Mouse (Mus musculus): ENCODE measurements around the gene Zfyve27.

Zfyve27 gene

GRCm38 (mm10) chr19:42142757-42143156 is 21.0 kb upstream of the Zfyve27 start:
- DNase-seq (ENCODE audit: low spot score in 2 of 2), result no peak

GRCm38 (mm10) chr19:42144067-42144466 is 19.7 kb upstream of the Zfyve27 start:
- DNase-seq (ENCODE audit: low spot score in 2 of 2), result no peak

DNA sequence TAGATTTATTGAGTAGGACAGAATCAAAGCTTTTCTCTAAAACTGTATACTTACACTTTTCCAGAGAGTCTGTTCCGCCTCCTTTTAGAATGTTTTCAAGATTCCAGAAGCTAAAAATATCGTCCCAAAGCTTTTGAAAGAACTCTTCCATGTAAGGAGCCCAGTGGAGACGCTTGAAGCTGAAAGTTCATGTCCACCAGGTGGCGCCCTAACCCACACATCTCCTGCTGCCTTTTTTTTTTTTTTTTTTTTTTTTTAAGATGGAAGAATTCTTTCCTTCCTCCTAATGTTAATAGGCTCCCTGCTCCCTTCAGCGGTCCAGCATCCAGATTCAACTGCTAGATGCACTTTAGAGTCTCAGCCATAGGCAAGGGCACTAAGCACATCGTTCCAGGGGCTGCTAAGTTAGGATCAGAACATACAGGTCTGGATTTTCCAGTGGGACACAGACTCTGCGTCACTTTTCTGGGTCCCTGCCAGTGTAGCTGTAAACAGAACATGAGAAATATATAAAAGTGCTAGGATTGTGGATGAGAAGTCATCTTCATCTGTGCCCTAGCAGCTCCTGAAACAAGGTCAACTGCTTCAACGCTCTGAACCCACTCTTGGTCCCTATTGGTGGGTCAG is 19.1 kb upstream of the Zfyve27 start:
- DNase-seq (ENCODE audit: low spot score in 2 of 2), result peak; percentile 79 to 87

DNA sequence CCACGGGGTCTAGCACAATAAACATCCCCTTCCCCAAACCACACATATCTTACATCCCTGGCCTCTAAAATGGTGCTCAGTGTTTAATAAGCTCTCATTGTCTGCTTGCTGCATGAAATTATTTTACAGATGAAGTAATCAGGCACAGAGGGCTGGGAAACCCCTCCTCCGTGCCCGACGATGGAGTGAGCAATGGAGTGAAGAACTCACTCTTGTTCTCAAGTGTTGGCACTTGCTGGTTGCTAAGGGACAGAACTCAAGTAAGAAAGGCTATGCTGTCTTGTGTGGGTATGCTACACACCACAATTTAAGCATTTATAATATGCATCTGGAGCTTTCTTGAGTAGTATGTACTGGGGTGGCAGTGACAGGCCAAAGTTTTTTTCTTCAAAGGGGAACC is 18.5 kb upstream of the Zfyve27 start:
- DNase-seq (ENCODE audit: low spot score in 2 of 2), result no peak

DNA sequence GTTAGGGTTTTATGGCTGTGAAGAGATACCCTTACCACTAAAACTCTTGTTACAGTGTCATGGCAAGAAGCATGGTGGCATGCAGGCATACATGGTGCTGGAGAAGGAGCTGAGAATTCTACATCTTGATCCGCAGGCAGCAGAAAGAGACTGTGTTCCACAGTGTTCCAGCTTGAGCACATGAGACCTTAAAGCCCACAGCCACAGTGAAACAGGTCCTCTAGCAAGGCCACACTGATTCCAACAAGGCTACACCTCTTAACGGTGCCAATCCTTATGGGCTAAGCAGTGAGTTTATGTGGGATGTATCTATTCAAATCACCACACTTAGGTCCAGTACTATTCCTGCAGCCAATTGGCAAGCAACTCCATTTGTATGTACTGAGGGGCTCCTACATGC is 18.0 kb upstream of the Zfyve27 start:
- DNase-seq (ENCODE audit: low spot score in 2 of 2), result no peak

- DNase-seq (ENCODE audit: low spot score in 2 of 2), result no peak
Observed at GRCm38 (mm10) chr19:42146276-42147010, 17.3 kb upstream of the Zfyve27 start.

- peak in 1 of 2 experiments; percentile 46 for DNase-seq (ENCODE audit: low spot score in 2 of 2)
Observed at GRCm38 (mm10) chr19:42147170-42147768, 16.5 kb upstream of the Zfyve27 start, which contains the start of gene Marveld1. Gene Marveld1 (plus strand): TSS chr19:42147400.

DNA sequence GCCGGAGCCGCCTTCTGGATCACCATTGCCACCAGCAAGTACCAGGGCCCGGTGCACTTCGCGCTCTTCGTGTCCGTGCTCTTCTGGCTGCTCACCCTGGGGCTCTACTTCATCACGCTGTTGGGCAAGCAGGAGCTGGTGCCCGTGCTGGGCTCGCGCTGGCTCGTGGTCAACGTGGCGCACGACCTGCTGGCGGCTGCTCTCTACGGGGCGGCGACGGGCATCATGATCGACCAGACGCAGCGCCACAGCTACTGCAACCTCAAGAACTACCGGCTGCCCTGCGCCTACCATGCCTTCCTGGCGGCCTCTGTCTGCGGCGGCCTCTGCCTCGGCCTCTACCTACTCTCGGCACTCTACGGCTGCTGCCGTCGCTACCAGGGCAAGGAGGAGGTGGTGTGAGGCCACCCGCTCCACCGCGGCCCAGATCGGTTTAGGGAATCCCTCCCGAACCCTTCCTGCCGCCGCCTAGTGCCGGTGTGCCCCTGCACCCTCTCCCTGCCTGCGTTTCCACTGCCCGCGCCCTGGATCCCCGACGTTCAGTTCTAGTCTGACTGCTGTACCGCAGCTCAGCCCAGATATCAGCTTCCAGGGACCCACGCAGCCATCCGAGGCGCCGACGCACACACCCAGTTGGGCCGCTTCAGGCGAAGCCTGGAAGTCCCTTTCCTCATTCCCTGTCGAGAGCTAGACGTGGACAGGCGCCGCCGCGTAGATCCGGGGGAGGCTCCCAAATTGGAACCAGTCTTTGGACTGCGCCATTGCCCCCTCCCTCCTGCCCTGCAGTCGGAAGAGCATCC is 15.8 kb upstream of the Zfyve27 start:
- peak in 1 of 2 experiments; percentile 43 for DNase-seq (ENCODE audit: low spot score in 2 of 2)

GRCm38 (mm10) chr19:42148569-42148860 is 15.2 kb upstream of the Zfyve27 start:
- DNase-seq (ENCODE audit: low spot score in 2 of 2), result no peak

DNA sequence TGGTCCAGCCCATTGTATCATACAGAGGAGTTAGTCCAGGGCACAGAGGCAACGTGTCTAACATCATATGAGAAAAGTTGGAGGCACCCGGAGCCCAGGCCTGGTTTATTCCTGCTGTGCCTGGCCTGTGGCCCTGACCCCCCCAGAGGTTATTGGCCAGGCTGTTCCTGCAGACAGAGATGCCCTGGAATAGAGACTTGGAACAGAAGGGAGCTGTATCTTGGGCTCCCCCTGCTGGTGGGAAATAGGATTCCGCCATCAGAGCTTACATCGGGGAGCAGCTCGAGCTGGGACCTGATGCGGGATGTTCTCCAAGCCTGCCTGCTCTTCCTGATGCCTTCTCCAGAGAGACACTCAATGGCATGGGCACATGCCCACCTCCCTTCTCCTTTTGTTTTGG is 11.8 kb upstream of the Zfyve27 start:
- peak; percentile 81 to 84 for DNase-seq (ENCODE audit: low spot score in 2 of 2)

- DNase-seq (ENCODE audit: low spot score in 2 of 2), result no peak
Observed at GRCm38 (mm10) chr19:42157493-42158237, 6.1 kb upstream of the Zfyve27 start.

DNA sequence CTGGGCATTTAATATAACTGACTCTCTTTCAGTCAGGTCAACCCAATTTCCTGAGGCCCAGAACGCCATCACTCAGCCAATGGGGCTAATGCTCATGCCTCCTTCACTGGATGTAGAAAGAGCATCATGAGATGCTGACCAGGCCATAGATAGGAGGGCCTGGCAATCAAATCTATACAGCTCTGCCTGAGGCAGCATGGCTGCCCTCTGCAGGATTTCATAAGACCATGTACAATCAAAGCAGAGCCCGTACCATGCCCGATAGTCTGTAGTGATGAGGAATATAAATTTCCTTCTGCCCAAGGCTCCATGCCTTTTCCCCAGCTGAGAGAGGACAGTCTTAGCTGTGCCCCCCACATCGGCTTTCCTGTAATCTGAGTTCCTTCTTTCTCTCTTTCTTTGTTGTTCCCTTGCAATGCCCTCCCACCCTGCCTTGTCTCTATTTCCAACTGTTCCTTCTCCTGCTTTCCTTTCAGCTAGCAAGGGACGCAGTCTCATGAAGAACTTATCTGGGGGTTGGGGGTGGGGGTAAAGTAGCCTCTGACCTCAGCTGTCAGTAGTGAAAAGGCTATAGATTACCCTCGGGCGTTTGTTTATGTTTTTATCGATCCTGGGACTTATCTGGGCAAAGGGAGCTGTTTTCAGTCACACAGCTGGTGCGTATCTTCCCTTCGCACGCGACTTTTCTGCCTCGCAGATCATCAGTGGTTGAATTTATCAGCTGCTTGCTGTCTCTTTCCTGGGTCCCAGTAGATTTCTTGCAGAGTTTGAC is 5.3 kb upstream of the Zfyve27 start:
- DNase-seq (ENCODE audit: low spot score in 2 of 2), result no peak

DNA sequence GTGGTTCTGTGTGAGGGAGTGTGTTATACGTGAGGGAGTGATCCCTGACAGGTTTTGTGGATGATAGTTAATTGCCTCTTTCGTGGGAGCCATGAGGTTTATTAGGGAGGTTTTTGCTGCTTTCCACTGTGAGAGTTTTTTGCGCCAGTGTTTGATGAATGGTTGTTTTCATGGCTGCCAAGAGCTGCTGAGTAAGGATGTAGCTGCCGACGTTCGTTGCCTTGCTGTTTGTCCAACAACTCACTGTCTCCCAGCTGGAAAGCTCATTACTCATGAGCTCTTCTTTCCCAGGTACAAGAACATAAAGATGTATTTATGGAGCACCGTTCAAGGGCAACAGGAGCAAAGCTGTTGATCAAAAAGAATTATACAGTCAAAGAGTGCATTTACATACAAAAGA is 437 bp downstream of the Zfyve27 start:
- no peak for DNase-seq (ENCODE audit: low spot score in 2 of 2)

- DNase-seq (ENCODE audit: low spot score in 2 of 2), result peak; percentile 83 to 86
Observed at GRCm38 (mm10) chr19:42166130-42166529, 2.4 kb downstream of the Zfyve27 start.

DNA sequence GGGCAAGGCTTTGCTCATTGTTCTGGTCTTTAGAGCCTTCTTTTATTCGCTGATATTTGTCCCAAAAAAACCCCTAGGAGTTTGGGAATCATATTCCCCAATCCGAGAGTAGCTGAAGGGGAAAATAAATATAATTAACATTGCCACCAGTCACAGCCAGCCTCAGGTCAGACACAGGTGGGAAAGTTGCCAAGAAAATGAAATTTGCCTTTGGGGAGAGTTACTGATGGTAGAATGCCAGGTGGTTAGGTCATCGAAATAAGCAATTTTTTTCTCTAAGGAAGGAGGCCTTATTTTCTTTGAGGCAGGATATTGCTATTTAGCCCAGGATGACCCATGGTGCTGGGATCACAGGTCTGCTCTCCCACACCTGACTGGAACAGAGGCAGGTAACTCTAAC is 3.0 kb downstream of the Zfyve27 start:
- DNase-seq (ENCODE audit: low spot score in 2 of 2), result no peak

DNA sequence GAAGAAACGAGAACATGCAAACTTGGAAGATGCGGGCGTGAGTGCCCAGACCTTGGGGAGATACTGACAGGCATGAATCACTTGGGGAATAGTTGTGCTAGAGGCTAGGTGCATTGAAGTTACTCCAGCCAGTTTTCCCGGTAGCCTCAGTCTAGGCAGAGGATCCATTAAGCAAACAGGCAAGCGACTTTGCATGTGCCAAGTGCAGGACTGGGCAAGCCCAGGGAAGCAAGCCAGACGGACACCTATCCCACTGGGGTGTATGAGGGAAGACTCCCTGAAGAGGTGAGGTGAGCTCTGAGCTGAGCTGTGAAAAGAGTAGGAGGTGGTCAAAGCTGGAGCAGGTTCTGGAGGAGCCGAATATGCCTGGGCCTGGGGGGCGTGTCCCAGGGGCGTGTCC is 3.7 kb downstream of the Zfyve27 start:
- no peak for DNase-seq (ENCODE audit: low spot score in 2 of 2)

DNA sequence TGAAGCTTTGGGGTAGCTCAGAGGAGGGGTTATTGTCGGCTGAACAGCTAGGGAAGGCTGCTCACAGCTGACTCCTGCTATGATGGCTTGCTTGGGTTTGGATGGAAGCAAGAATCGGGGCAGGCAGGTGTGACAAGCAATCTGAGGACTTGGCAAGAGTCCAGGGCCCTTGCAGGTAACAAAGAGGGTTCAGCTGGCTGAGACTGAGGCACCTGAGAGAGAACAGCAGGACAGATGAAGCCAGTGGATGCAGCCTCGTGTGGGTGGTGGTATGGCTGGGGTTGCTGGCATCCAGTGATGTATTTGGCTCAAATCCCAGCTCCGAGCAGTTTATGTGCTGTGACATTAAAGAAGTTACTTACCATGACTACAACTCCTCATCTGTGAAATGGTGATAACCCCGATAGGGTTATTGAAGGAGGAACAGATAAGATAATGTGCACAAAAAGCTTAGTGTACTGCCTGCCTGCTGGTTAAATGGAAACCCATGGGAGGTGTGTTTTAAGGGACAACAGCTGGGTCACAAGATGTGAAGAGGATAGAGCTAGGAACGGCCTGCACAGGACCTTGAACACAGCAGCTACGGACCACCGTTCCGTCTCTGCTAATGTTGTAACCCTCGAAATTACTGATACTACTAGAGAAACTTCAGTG is 5.7 kb downstream of the Zfyve27 start:
- DNase-seq (ENCODE audit: low spot score in 2 of 2), result peak in 1 of 2 experiments; percentile 22

DNA sequence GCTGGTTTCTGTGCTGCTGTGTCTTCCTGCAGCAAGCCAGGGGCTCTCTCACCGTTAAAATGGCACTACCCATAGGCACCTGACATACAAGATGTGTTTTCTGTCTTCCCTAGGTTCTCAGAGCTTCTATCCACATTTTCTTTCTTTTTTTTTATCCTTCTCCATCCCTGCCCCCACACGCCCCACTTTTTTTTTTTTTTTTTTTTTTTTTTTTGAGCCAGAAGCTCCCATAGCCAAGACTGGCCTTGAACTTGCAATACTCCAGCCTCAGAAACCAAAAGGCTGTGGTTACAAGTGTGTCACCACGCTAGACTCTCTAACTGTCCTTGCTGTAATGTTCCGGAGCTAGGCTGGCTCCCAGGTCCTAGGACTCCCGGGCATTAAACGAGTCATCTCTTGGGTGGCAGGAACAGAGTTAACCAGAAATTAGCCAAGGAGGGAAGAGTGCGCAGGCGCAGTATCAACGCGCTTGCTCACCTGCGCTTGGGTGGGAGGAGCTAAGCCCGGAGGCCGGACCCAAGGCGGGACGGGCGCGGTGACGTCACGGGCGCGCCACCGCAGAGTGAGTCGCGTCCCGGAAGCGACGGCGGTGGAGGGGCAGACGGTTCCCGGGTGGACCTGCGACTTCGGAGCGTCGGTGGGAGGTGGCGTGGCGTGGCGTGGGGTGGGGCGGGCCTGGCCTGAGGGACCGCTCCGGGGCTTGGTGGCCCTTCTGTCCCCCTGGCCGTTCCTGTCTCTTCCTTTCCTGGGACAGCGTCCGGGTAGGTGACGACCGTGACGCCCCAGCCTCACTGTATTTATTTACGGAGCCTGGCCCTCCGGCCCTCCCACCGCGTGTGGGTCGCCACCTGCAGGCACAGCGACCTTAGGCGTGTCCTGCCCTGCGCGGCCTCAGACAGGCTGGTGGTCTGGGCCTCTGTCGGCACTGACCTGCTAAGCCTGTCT is 6.5 kb downstream of the Zfyve27 start:
- peak; percentile 75 to 89 for DNase-seq (ENCODE audit: low spot score in 2 of 2)

- DNase-seq (ENCODE audit: low spot score in 2 of 2), result no peak
Observed at GRCm38 (mm10) chr19:42176841-42177240, 13.1 kb downstream of the Zfyve27 start.
